In genomic region chr16:35164361-35165224, GRCm38 (mm10) we compare ENCODE assay signal across 8 mouse cellular contexts. TPM values are rescaled to one million over a fixed set of nuclear protein-coding genes. Genes with fewer than 3 reads are reported as not detected.
A peak's percentile ranks its signal among the peaks of the same experiment; 100 is the strongest.
DNase-seq lines count a peak whose midpoint lies in the region; ATAC-seq lines count a peak whose summit lies in the region.

No protein-coding gene starts in this region.

- H3K27ac ChIP-seq in forebrain, embryonic 11.5 days (ENCODE audit: low read depth, low read length) = 0 out of 2 replicates have a peak overlapping the region, but pooled peaks have one; percentile 7
- H3K27ac ChIP-seq in limb, embryonic 12.5 days = peak overlapping the region; percentile 62

- 50% methylated on average over 19 of the region's 19 CpGs for WGBS in forebrain, embryonic 11.5 days
- 45% methylated on average over 19 of the region's 19 CpGs for WGBS in limb, embryonic 12.5 days

- no peaks in the 10 kb centered on the region for H3K36me3 ChIP-seq in forebrain, embryonic 11.5 days (ENCODE audit: control insufficient read depth, insufficient read depth, low read length)
- no peaks in the 10 kb centered on the region for H3K36me3 ChIP-seq in limb, embryonic 12.5 days

- H3K4me3 ChIP-seq in forebrain, embryonic 11.5 days (ENCODE audit: low read depth, low read length) = no peak overlapping the region
- H3K4me3 ChIP-seq in limb, embryonic 12.5 days (replicated peaks) = no peak overlapping the region

- H3K9me3 ChIP-seq in forebrain, embryonic 11.5 days (ENCODE audit: control insufficient read depth, low read length) = no peaks in the 10 kb centered on the region
- no peaks in the 10 kb centered on the region for H3K9me3 ChIP-seq in limb, embryonic 12.5 days

- ATAC-seq in forebrain, embryonic 11.5 days (replicated peaks; ENCODE audit: low FRiP score) = peak; percentile 83
- peak; percentile 45 for ATAC-seq in limb, embryonic 12.5 days (ENCODE audit: insufficient number of reproducible peaks, insufficient read depth, low FRiP score, low TSS enrichment, low read depth)
- ATAC-seq in inflammation-experienced regulatory T-cells, adult 6 months = no peak

- peaks cover 11% of the 10 kb centered on the region; the same call in 1 of the 2 replicates for H3K4me1 ChIP-seq in forebrain, embryonic 11.5 days (replicated peaks; ENCODE audit: control insufficient read depth, insufficient read depth, low read length)
- peaks cover 32% of the 10 kb centered on the region for H3K4me1 ChIP-seq in limb, embryonic 12.5 days (replicated peaks)

- intact Hi-C loops in left cerebral cortex, postnatal 14 days (cut with DNase I) = no loop called here

- 0 out of 2 replicates have a peak overlapping the region, but pooled peaks have one; percentile 15 for H3K4me2 ChIP-seq in forebrain, embryonic 11.5 days (ENCODE audit: low read depth, low read length, severe bottlenecking)
- H3K4me2 ChIP-seq in limb, embryonic 12.5 days = peak overlapping the region; percentile 23; the same call in 1 of the 2 replicates

- DNase-seq in left cerebral cortex, postnatal 14 days (ENCODE audit: low spot score in 2 of 2) = peak; percentile 53 to 54
- DNase-seq in left cerebral cortex, adult 11 months (ENCODE audit: low spot score) = no peak
- DNase-seq in forebrain, embryonic 11.5 days (ENCODE audit: low spot score) = peak; percentile 57
- peak; percentile 45 for DNase-seq in right cerebral cortex, postnatal 14 days
- DNase-seq in gastrocnemius, postnatal 25 days = no peak
- no peak for DNase-seq in adrenal gland, adult (ENCODE audit: inconsistent age in 2 of 2, low spot score in 1 of 2)

- H3K9ac ChIP-seq in forebrain, embryonic 11.5 days (ENCODE audit: low read length) = no peak overlapping the region; the same call in 1 of the 2 replicates
- H3K9ac ChIP-seq in limb, embryonic 12.5 days (replicated peaks) = no peak overlapping the region

- no peaks in the 10 kb centered on the region for H3K27me3 ChIP-seq in forebrain, embryonic 11.5 days (ENCODE audit: control insufficient read depth, insufficient read depth, low read length)
- 0 out of 2 replicates have a peak, but pooled peaks cover 3% of the 10 kb centered on the region for H3K27me3 ChIP-seq in limb, embryonic 12.5 days

RNA-seq across cellular contexts. Expression of gene Adcy5, which starts 9.9 kb away (rescaled TPM):
- 10 to 100 TPM; 87.4 to 95.7 TPM for total RNA-seq in left cerebral cortex, postnatal 14 days (2021)
- polyA plus RNA-seq in forebrain, embryonic 11.5 days (2014; fragmentation: Nextera tagmentation; extraction: Ambion mirVana) = 1.8 and 2.1 TPM in 2 replicates
- polyA plus RNA-seq in limb, embryonic 12.5 days (2016; fragmentation: Nextera tagmentation; extraction: Ambion mirVana) = 2.2 and 2.7 TPM in 2 replicates
- under 1 TPM; 0.04 to 0.33 (median 0.10) TPM for polyA plus RNA-seq in inflammation-experienced regulatory T-cells, adult 6 months (2017; shearing (Covaris generic))
- total RNA-seq in gastrocnemius, postnatal 25 days (2021) = 1 to 10 TPM; 1.2 to 4.1 TPM

Comparison
In these comparisons a context has a peak if more than half of its experiments do, and no peak if none do; other contexts are left out.
1. DNase-seq: peak in left cerebral cortex, postnatal 14 days (2 of 2), forebrain, embryonic 11.5 days (single experiment) and right cerebral cortex, postnatal 14 days (single experiment); none in left cerebral cortex, adult 11 months (single experiment), gastrocnemius, postnatal 25 days (single experiment) and adrenal gland, adult (0 of 2).